Mouse (Mus musculus) frontal cortex, adult (tissue): ENCODE results near the gene Matn3.

ENCODE experiments used
- ATAC-seq: cut with Nextera tagmentation; 2 replicates; pipeline ENCODE4 v1.9.2; 2017; ENCODE audit warnings: mild to moderate bottlenecking, moderate library complexity, mixed read lengths; ENCODE audit not compliant: low TSS enrichment

Gene Matn3

GRCm38 (mm10) chr12:9020986-9021385, 73.3 kb downstream of the Matn3 start:
- ATAC-seq = no peak
